Comparison of ENCODE assay signal across 8 mouse cellular contexts in the genomic region with DNA sequence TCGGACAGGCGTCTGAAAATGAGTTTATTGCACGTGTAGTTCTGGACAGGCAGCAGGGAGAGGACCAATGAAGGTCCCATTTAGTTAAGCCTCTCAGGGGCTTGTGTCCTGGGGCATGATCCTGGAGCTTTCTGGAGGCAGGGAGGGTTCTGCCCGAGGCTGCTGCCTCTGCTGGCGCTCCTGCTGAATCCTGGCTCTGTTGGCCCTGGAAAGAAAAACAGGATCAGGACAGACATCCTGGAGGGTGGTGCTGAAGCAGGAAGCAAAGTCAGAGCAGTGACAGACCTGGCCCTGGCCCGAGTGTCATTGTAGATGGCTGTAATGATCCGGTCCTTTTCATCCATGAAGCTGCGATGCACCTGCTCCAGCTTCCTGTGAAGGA. TPM values are rescaled to one million over a fixed set of nuclear protein-coding genes. Genes with fewer than 3 reads are reported as not detected.
DNase-seq lines count a peak whose midpoint lies in the region; ATAC-seq lines count a peak whose summit lies in the region.

No protein-coding gene starts in this region.

- 2% methylated on average over 8 of the region's 8 CpGs for WGBS in kidney, embryonic 14.5 days
- under 1% methylated on average over 8 of the region's 8 CpGs for WGBS in hindbrain, embryonic 11.5 days
- 3% methylated on average over 8 of the region's 8 CpGs for WGBS in midbrain, embryonic 12.5 days

- peak overlapping the region; percentile 90 for H3K4me2 ChIP-seq in kidney, embryonic 14.5 days (replicated peaks; ENCODE audit: low read depth, low read length)
- peak overlapping the region; percentile 99 for H3K4me2 ChIP-seq in hindbrain, embryonic 11.5 days (replicated peaks; ENCODE audit: low read depth, low read length)
- H3K4me2 ChIP-seq in midbrain, embryonic 12.5 days (replicated peaks): peak overlapping the region; percentile 98

- H3K27ac ChIP-seq in kidney, embryonic 14.5 days (ENCODE audit: low read depth, low read length): peak overlapping the region; percentile 69; the same call in 1 of the 2 replicates
- peak overlapping the region; percentile 67 for H3K27ac ChIP-seq in hindbrain, embryonic 11.5 days (ENCODE audit: low read depth, low read length)
- H3K27ac ChIP-seq in midbrain, embryonic 12.5 days (replicated peaks): peak overlapping the region; percentile 77

- peak overlapping the region; percentile 96 for H3K9ac ChIP-seq in kidney, embryonic 14.5 days (ENCODE audit: low read depth, low read length)
- H3K9ac ChIP-seq in hindbrain, embryonic 11.5 days (ENCODE audit: low read depth, low read length): peak overlapping the region; percentile 89
- H3K9ac ChIP-seq in midbrain, embryonic 12.5 days (replicated peaks): peak overlapping the region; percentile 96

- H3K4me3 ChIP-seq in kidney, embryonic 14.5 days (ENCODE audit: low read length): peak overlapping the region; percentile 85
- H3K4me3 ChIP-seq in hindbrain, embryonic 11.5 days (ENCODE audit: low read depth, low read length): peak overlapping the region; percentile 77
- peak overlapping the region; percentile 89 for H3K4me3 ChIP-seq in midbrain, embryonic 12.5 days

- ATAC-seq in kidney, embryonic 14.5 days (ENCODE audit: low FRiP score, low TSS enrichment): no peak
- no peak for ATAC-seq in hindbrain, embryonic 11.5 days (ENCODE audit: low FRiP score)
- ATAC-seq in midbrain, embryonic 12.5 days (ENCODE audit: low FRiP score, low read depth): peak; percentile 5

- H3K36me3 ChIP-seq in kidney, embryonic 14.5 days (ENCODE audit: control insufficient read depth, insufficient read depth, low read length): peaks cover 16% of the 10 kb centered on the region; the same call in 1 of the 2 replicates
- H3K36me3 ChIP-seq in hindbrain, embryonic 11.5 days (ENCODE audit: control insufficient read depth, insufficient read depth, low read length): no peaks in the 10 kb centered on the region
- peaks cover 22% of the 10 kb centered on the region for H3K36me3 ChIP-seq in midbrain, embryonic 12.5 days

- no peaks in the 10 kb centered on the region for H3K9me3 ChIP-seq in kidney, embryonic 14.5 days (ENCODE audit: control insufficient read depth, low read length)
- H3K9me3 ChIP-seq in hindbrain, embryonic 11.5 days (ENCODE audit: control insufficient read depth, low read length): no peaks in the 10 kb centered on the region
- no peaks in the 10 kb centered on the region for H3K9me3 ChIP-seq in midbrain, embryonic 12.5 days

- peaks cover 17% of the 10 kb centered on the region for H3K4me1 ChIP-seq in kidney, embryonic 14.5 days (ENCODE audit: control insufficient read depth, insufficient read depth, low read length)
- peaks cover 4% of the 10 kb centered on the region for H3K4me1 ChIP-seq in hindbrain, embryonic 11.5 days (replicated peaks; ENCODE audit: control insufficient read depth, insufficient read depth, low read length)
- peaks cover 32% of the 10 kb centered on the region for H3K4me1 ChIP-seq in midbrain, embryonic 12.5 days

- no peak for DNase-seq in kidney, adult 9 months
- peak; percentile 43 for DNase-seq in ZHBTc4 (ENCODE audit: low read depth, low spot score)
- DNase-seq in hindbrain, embryonic 11.5 days (ENCODE audit: low spot score): no peak
- DNase-seq in cerebellum, adult 9-10 months: no peak
- no peak for DNase-seq in spleen, adult 12 weeks (ENCODE audit: low spot score)
- no peak for DNase-seq in frontal cortex, postnatal 14 days (ENCODE audit: low spot score in 2 of 2)

- H3K27me3 ChIP-seq in kidney, embryonic 14.5 days (ENCODE audit: control insufficient read depth, insufficient read depth, low read length): no peaks in the 10 kb centered on the region
- H3K27me3 ChIP-seq in hindbrain, embryonic 11.5 days (ENCODE audit: control insufficient read depth, insufficient read depth, low read length): no peaks in the 10 kb centered on the region
- H3K27me3 ChIP-seq in midbrain, embryonic 12.5 days: no peaks in the 10 kb centered on the region

RNA-seq across cellular contexts. Expression of a gene that starts 0.4 kb away (rescaled TPM):
- polyA plus RNA-seq in kidney, embryonic 14.5 days (2014; fragmentation: Nextera tagmentation; extraction: Ambion mirVana): 38.2 and 39.8 TPM in 2 replicates
- polyA plus RNA-seq in hindbrain, embryonic 11.5 days (2014; fragmentation: Nextera tagmentation; extraction: Ambion mirVana): 21.4 TPM in 2 replicates
- polyA plus RNA-seq in midbrain, embryonic 12.5 days (2016; fragmentation: Nextera tagmentation; extraction: Ambion mirVana): 34.3 and 35.0 TPM in 2 replicates

RNA-seq across cellular contexts. Expression of a gene that starts 4.5 kb away (rescaled TPM):
- polyA plus RNA-seq in kidney, embryonic 14.5 days (2014; fragmentation: Nextera tagmentation; extraction: Ambion mirVana): 22.6 and 24.0 TPM in 2 replicates
- polyA plus RNA-seq in hindbrain, embryonic 11.5 days (2014; fragmentation: Nextera tagmentation; extraction: Ambion mirVana): 18.8 and 22.5 TPM in 2 replicates
- 21.2 and 23.2 TPM in 2 replicates for polyA plus RNA-seq in midbrain, embryonic 12.5 days (2016; fragmentation: Nextera tagmentation; extraction: Ambion mirVana)

RNA-seq across cellular contexts. Expression of a gene that starts 7.6 kb away (rescaled TPM):
- polyA plus RNA-seq in kidney, embryonic 14.5 days (2014; fragmentation: Nextera tagmentation; extraction: Ambion mirVana): 89.7 and 118 TPM in 2 replicates
- 73.7 and 79.3 TPM in 2 replicates for polyA plus RNA-seq in hindbrain, embryonic 11.5 days (2014; fragmentation: Nextera tagmentation; extraction: Ambion mirVana)
- 80.3 and 83.9 TPM in 2 replicates for polyA plus RNA-seq in midbrain, embryonic 12.5 days (2016; fragmentation: Nextera tagmentation; extraction: Ambion mirVana)

RNA-seq across cellular contexts. Expression of a gene that starts 8.0 kb away (rescaled TPM):
- 20.4 and 22.2 TPM in 2 replicates for polyA plus RNA-seq in kidney, embryonic 14.5 days (2014; fragmentation: Nextera tagmentation; extraction: Ambion mirVana)
- polyA plus RNA-seq in hindbrain, embryonic 11.5 days (2014; fragmentation: Nextera tagmentation; extraction: Ambion mirVana): 19.3 and 19.9 TPM in 2 replicates
- polyA plus RNA-seq in midbrain, embryonic 12.5 days (2016; fragmentation: Nextera tagmentation; extraction: Ambion mirVana): 18.7 and 19.0 TPM in 2 replicates

RNA-seq across cellular contexts. Expression of a gene that starts 8.0 kb away (rescaled TPM):
- 9.7 and 12.1 TPM in 2 replicates for polyA plus RNA-seq in kidney, embryonic 14.5 days (2014; fragmentation: Nextera tagmentation; extraction: Ambion mirVana)
- polyA plus RNA-seq in hindbrain, embryonic 11.5 days (2014; fragmentation: Nextera tagmentation; extraction: Ambion mirVana): 10.6 and 11.1 TPM in 2 replicates
- polyA plus RNA-seq in midbrain, embryonic 12.5 days (2016; fragmentation: Nextera tagmentation; extraction: Ambion mirVana): 12.4 and 12.6 TPM in 2 replicates
